ENCODE assay signal across 26 mouse cellular contexts in genomic region chrX:152788129-152788528, GRCm38 (mm10). TPM values are rescaled to one million over a fixed set of nuclear protein-coding genes. Genes with fewer than 3 reads are reported as not detected.
DNase-seq lines count a peak whose midpoint lies in the region; ATAC-seq and TF ChIP-seq lines count a peak whose summit lies in the region.
"Had no signal": no experiment of that assay in that cellular context is flagged by ENCODE, and none has a peak within 500 bp of the region (broad histone marks: within the 10 kb centered on the region; RNA-seq: fewer than 3 reads in every experiment).

No protein-coding gene starts in this region.

- H3K4me3 ChIP-seq in heart, postnatal 0 days (ENCODE audit: low read depth, low read length): no peak overlapping the region
- H3K4me3 ChIP-seq in lung, embryonic 15.5 days: no peak overlapping the region
- H3K4me3 ChIP-seq: embryonic facial prominence, embryonic 12.5 days; embryonic facial prominence, embryonic 15.5 days; gastrocnemius, adult 2 months; heart, embryonic 10.5 days; hindbrain, embryonic 12.5 days; hindbrain, embryonic 15.5 days had no signal

- ATAC-seq in heart, postnatal 0 days (ENCODE audit: insufficient read depth, low read depth): no peak
- ATAC-seq in lung, embryonic 15.5 days (ENCODE audit: borderline replicate concordance, extremely low read depth, low FRiP score, low TSS enrichment): no peak
- ATAC-seq: activated CD4-positive, CD25-positive, alpha-beta regulatory T cell, adult 4 months; forebrain, embryonic 14.5 days; forebrain, postnatal 0 days had no signal

- TF ChIP-seq CTCF in heart, postnatal 0 days (IDR thresholded peaks at IDR 0.05; ENCODE audit: low read depth): no peak

- H3K27ac ChIP-seq in heart, postnatal 0 days (ENCODE audit: low read depth): peak overlapping the region; percentile 34; the same call in 1 of the 2 replicates
- peak overlapping the region; percentile 19; the same call in 1 of the 2 replicates for H3K27ac ChIP-seq in lung, embryonic 15.5 days
- H3K27ac ChIP-seq: embryonic facial prominence, embryonic 12.5 days; embryonic facial prominence, embryonic 15.5 days; gastrocnemius, adult 2 months; heart, embryonic 10.5 days; hindbrain, embryonic 12.5 days; hindbrain, embryonic 15.5 days had no signal

- H3K9me3 ChIP-seq in heart, postnatal 0 days (replicated peaks; ENCODE audit: control insufficient read depth, low read length): no peaks in the 10 kb centered on the region
- H3K9me3 ChIP-seq in lung, embryonic 15.5 days: no peaks in the 10 kb centered on the region
- H3K9me3 ChIP-seq: embryonic facial prominence, embryonic 12.5 days; embryonic facial prominence, embryonic 15.5 days; heart, embryonic 10.5 days; hindbrain, embryonic 12.5 days; hindbrain, embryonic 15.5 days had no signal

- no peaks in the 10 kb centered on the region for H3K4me1 ChIP-seq in heart, postnatal 0 days (ENCODE audit: control insufficient read depth, insufficient read depth)
- no peaks in the 10 kb centered on the region for H3K4me1 ChIP-seq in lung, embryonic 15.5 days
- H3K4me1 ChIP-seq: embryonic facial prominence, embryonic 12.5 days; embryonic facial prominence, embryonic 15.5 days; heart, embryonic 10.5 days; hindbrain, embryonic 12.5 days; hindbrain, embryonic 15.5 days had no signal

- peak; percentile 13 for DNase-seq in adrenal gland, postnatal 14 days
- no peak for DNase-seq in adrenal gland, postnatal 36 days
- no peak for DNase-seq in heart, postnatal 0 days (ENCODE audit: low spot score)
- no peak for DNase-seq in heart, postnatal 4 days
- DNase-seq in lung, postnatal 25 days (ENCODE audit: low spot score): no peak
- DNase-seq: adrenal gland, adult 8-10 months; cerebellum, adult 11 months; cerebellum, adult 2 months; cerebellum, adult 9-11 months; cerebellum, postnatal 25 days; forebrain, postnatal 0 days; gastrocnemius, adult 2 months; gastrocnemius, postnatal 14 days; heart, adult 11 months; heart, postnatal 14 days had no signal

- H3K27me3 ChIP-seq in heart, postnatal 0 days (ENCODE audit: control insufficient read depth, insufficient read depth, low read length): 0 out of 2 replicates have a peak, but pooled peaks cover 3% of the 10 kb centered on the region
- H3K27me3 ChIP-seq in lung, embryonic 15.5 days: peaks cover 5% of the 10 kb centered on the region
- H3K27me3 ChIP-seq: embryonic facial prominence, embryonic 12.5 days; embryonic facial prominence, embryonic 15.5 days; hindbrain, embryonic 15.5 days had no signal

- WGBS in heart, postnatal 0 days: 50% methylated on average over 1 of the region's 1 CpGs
- WGBS in lung, embryonic 15.5 days: 77% methylated on average over 1 of the region's 1 CpGs

- no peak for TF ChIP-seq EP300 in heart, postnatal 0 days (IDR thresholded peaks at IDR 0.05; ENCODE audit: low read depth)

- H3K9ac ChIP-seq in heart, postnatal 0 days (replicated peaks; ENCODE audit: low read depth, low read length): no peak overlapping the region
- H3K9ac ChIP-seq in lung, embryonic 15.5 days: no peak overlapping the region
- H3K9ac ChIP-seq: embryonic facial prominence, embryonic 12.5 days; embryonic facial prominence, embryonic 15.5 days; forebrain, postnatal 0 days; hindbrain, embryonic 12.5 days; hindbrain, embryonic 15.5 days had no signal

- no peak overlapping the region for H3K4me2 ChIP-seq in heart, postnatal 0 days (ENCODE audit: low read depth, low read length)
- H3K4me2 ChIP-seq in lung, embryonic 15.5 days: no peak overlapping the region
- H3K4me2 ChIP-seq: embryonic facial prominence, embryonic 12.5 days; embryonic facial prominence, embryonic 15.5 days; hindbrain, embryonic 12.5 days; hindbrain, embryonic 15.5 days had no signal

- H3K36me3 ChIP-seq in heart, postnatal 0 days (replicated peaks; ENCODE audit: control insufficient read depth, insufficient read depth, low read length): no peaks in the 10 kb centered on the region
- H3K36me3 ChIP-seq in lung, embryonic 15.5 days: no peaks in the 10 kb centered on the region
- H3K36me3 ChIP-seq: embryonic facial prominence, embryonic 12.5 days; embryonic facial prominence, embryonic 15.5 days; heart, embryonic 10.5 days; hindbrain, embryonic 12.5 days; hindbrain, embryonic 15.5 days had no signal

RNA-seq across cellular contexts. Expression of gene Gpr143, which starts 6.4 kb away (rescaled TPM):
- total RNA-seq in adrenal gland, postnatal 14 days (2021): not detected in 2 replicates
- total RNA-seq in adrenal gland, postnatal 36 days (2021): not detected
- total RNA-seq in heart, postnatal 0 days (2014; rRNA removed; ENCODE audit: low replicate concordance): not detected in 2 replicates
- 0.12 TPM in 2 replicates for polyA plus RNA-seq in heart, postnatal 0 days (2015; fragmentation: Nextera tagmentation; extraction: Ambion mirVana)
- total RNA-seq in heart, postnatal 4 days (2021): not detected
- polyA plus RNA-seq in lung, embryonic 15.5 days (2015; fragmentation: Nextera tagmentation; extraction: Ambion mirVana): 0.34 TPM in 1 of 2 replicates, not detected in the other
- total RNA-seq: common myeloid progenitor, adult 5-6 weeks; forebrain, postnatal 0 days; gastrocnemius, adult 2 months; gastrocnemius, postnatal 14 days; heart, postnatal 14 days; hematopoietic stem cell, adult 5-6 weeks had no signal
- polyA plus RNA-seq: activated CD4-positive, CD25-positive, alpha-beta regulatory T cell, adult 4 months; cerebellum, adult 2 months; heart, embryonic 10.5 days; intestine, embryonic 14.5 days had no signal

RNA-seq across cellular contexts. Expression of gene Shroom2, which starts 18.9 kb away (rescaled TPM):
- total RNA-seq in adrenal gland, postnatal 14 days (2021): 8.7 and 10.0 TPM in 2 replicates
- total RNA-seq in adrenal gland, postnatal 36 days (2021): 10 to 100 TPM in 1 of 2 experiments, 1 to 10 TPM in 1; 5.7 to 10.2 TPM
- total RNA-seq in heart, postnatal 0 days (2014; rRNA removed; ENCODE audit: low replicate concordance): 13.5 and 17.1 TPM in 2 replicates
- 1.5 and 2.0 TPM in 2 replicates for polyA plus RNA-seq in heart, postnatal 0 days (2015; fragmentation: Nextera tagmentation; extraction: Ambion mirVana)
- 10 to 100 TPM; 10.3 to 12.7 TPM for total RNA-seq in heart, postnatal 4 days (2021)
- 6.6 and 7.3 TPM in 2 replicates for polyA plus RNA-seq in lung, embryonic 15.5 days (2015; fragmentation: Nextera tagmentation; extraction: Ambion mirVana)
- total RNA-seq: common myeloid progenitor, adult 5-6 weeks; hematopoietic stem cell, adult 5-6 weeks had no signal
- polyA plus RNA-seq: activated CD4-positive, CD25-positive, alpha-beta regulatory T cell, adult 4 months had no signal
